Mouse (Mus musculus) C2C12 (cell line): ENCODE data around the gene Brd2.

ENCODE experiments used
- CTCF ChIP-seq: IDR thresholded peaks from one replicate; pipeline ENCODE4 v1.5.1; 2011; ENCODE audit not compliant: control insufficient read depth, insufficient read depth, insufficient read length
- MYOG ChIP-seq: IDR thresholded peaks from one replicate; pipeline ENCODE4 v1.6.1; 2011; ENCODE audit not compliant: control insufficient read depth, insufficient read length; ENCODE audit errors: extremely low read depth

- no peak for TF ChIP-seq CTCF
- no peak for TF ChIP-seq MYOG
Observed at GRCm38 (mm10) chr17:34170877-34171498, 48.6 kb upstream of the Brd2 start.
